In genomic region chr16:49787714-49788113, GRCm38 (mm10) we compare ENCODE assay signal across 26 mouse cellular contexts.
"Had no signal": no experiment of that assay in that cellular context is flagged by ENCODE, and none has a peak within 500 bp of the region (broad histone marks: within the 10 kb centered on the region; RNA-seq: fewer than 3 reads in every experiment).

No protein-coding gene starts in this region.

- DNase-seq: gastrocnemius, adult 2 months; gastrocnemius, postnatal 10 days; gastrocnemius, postnatal 25 days; heart, adult 2 months; heart, postnatal 10 days; heart, postnatal 4 days; kidney, adult 18-20 months; kidney, adult 8-10 months; kidney, postnatal 10 days; kidney, postnatal 25 days; kidney, postnatal 4 days; liver, embryonic 13.5 days had no signal

- H3K36me3 ChIP-seq: heart, embryonic 10.5 days; heart, embryonic 12.5 days; hindbrain, embryonic 10.5 days; hindbrain, embryonic 12.5 days; intestine, embryonic 15.5 days; limb, embryonic 10.5 days; limb, embryonic 12.5 days; liver, embryonic 13.5 days; liver, embryonic 15.5 days had no signal

- H3K27me3 ChIP-seq: heart, embryonic 12.5 days; hindbrain, embryonic 12.5 days; intestine, embryonic 15.5 days; limb, embryonic 12.5 days; liver, embryonic 13.5 days; liver, embryonic 15.5 days had no signal

- H3K4me1 ChIP-seq: hindbrain, embryonic 10.5 days; hindbrain, embryonic 12.5 days; intestine, embryonic 15.5 days had no signal

- H3K4me3 ChIP-seq: gastrocnemius, adult 2 months; heart, adult 2 months; heart, embryonic 10.5 days; heart, embryonic 12.5 days; hindbrain, embryonic 10.5 days; hindbrain, embryonic 12.5 days; intestine, embryonic 15.5 days; layer of hippocampus, adult 2 months; left cerebral cortex, adult 2 months; limb, embryonic 10.5 days; limb, embryonic 12.5 days; liver, embryonic 13.5 days; liver, embryonic 15.5 days had no signal

- ATAC-seq: hindbrain, embryonic 16.5 days; inflammation-experienced regulatory T-cells, adult 6 months; intestine, embryonic 15.5 days; intestine, postnatal 0 days had no signal

- H3K4me2 ChIP-seq: heart, embryonic 12.5 days; hindbrain, embryonic 12.5 days; hindbrain, embryonic 14.5 days; intestine, embryonic 15.5 days; limb, embryonic 12.5 days; liver, embryonic 13.5 days; liver, embryonic 15.5 days had no signal

- H3K9ac ChIP-seq: heart, embryonic 12.5 days; hindbrain, embryonic 12.5 days; hindbrain, embryonic 14.5 days; intestine, embryonic 15.5 days; limb, embryonic 12.5 days; liver, embryonic 13.5 days; liver, embryonic 15.5 days had no signal

- H3K27ac ChIP-seq: gastrocnemius, adult 2 months; heart, adult 2 months; heart, embryonic 10.5 days; hindbrain, embryonic 10.5 days; hindbrain, embryonic 12.5 days; hindbrain, embryonic 14.5 days; intestine, embryonic 15.5 days; layer of hippocampus, adult 2 months; left cerebral cortex, adult 2 months; limb, embryonic 10.5 days; limb, embryonic 12.5 days had no signal

- H3K9me3 ChIP-seq: heart, embryonic 10.5 days; heart, embryonic 12.5 days; hindbrain, embryonic 10.5 days; hindbrain, embryonic 12.5 days; intestine, embryonic 15.5 days; limb, embryonic 10.5 days; limb, embryonic 12.5 days; liver, embryonic 13.5 days; liver, embryonic 15.5 days had no signal
